Mouse (Mus musculus) midbrain, embryonic 15.5 days (tissue): ENCODE data around the gene Slc25a38. TPM values are rescaled to one million over a fixed set of nuclear protein-coding genes. Genes with fewer than 3 reads are reported as not detected.

Source experiments
- ATAC-seq: fragments of 200-750 bp; cut with Nextera tagmentation; replicated peaks from 2 replicates; pipeline ENCODE4 v1.8.0; 2017; ENCODE audit warnings: moderate TSS enrichment
- H3K27ac ChIP-seq: fragments of 300-500 bp; sonication (generic); 2 replicates; pipeline ENCODE4 v1.5.1; 2015; ENCODE audit warnings: mild to moderate bottlenecking, inconsistent platforms
- H3K27me3 ChIP-seq: fragments of 300-500 bp; sonication (generic); replicated peaks from 2 replicates; pipeline ENCODE4 v1.6.1; 2015; ENCODE audit warnings: inconsistent platforms
- H3K36me3 ChIP-seq: fragments of 300-500 bp; sonication (generic); replicated peaks from 2 replicates; pipeline ENCODE4 v1.6.1; 2015; ENCODE audit warnings: inconsistent platforms
- H3K4me1 ChIP-seq: fragments of 300-500 bp; sonication (generic); 2 replicates; pipeline ENCODE4 v1.6.1; 2015; ENCODE audit warnings: inconsistent platforms
- H3K4me2 ChIP-seq: fragments of 300-500 bp; sonication (generic); 2 replicates; pipeline ENCODE4 v1.6.1; 2015; ENCODE audit warnings: inconsistent platforms, mild to moderate bottlenecking, moderate library complexity
- H3K4me3 ChIP-seq: fragments of 300-500 bp; sonication (generic); 2 replicates; pipeline ENCODE4 v1.5.1; 2015; ENCODE audit warnings: mild to moderate bottlenecking, inconsistent platforms
- H3K9ac ChIP-seq: fragments of 300-500 bp; sonication (generic); 2 replicates; pipeline ENCODE4 v1.6.1; 2015; ENCODE audit warnings: mild to moderate bottlenecking, inconsistent platforms
- H3K9me3 ChIP-seq: fragments of 300-500 bp; sonication (generic); 2 replicates; pipeline ENCODE4 v1.6.1; 2016; ENCODE audit warnings: inconsistent platforms
- whole genome bisulfite sequencing: fragments of 180-500 bp; shearing (Covaris S2); methylation state at CpG from one replicate; pipeline ENCODE4 v1.1.7; 2015; ENCODE audit warnings: mixed read lengths; 5-methylcytosine and 5-hydroxymethylcytosine counted together
- polyA plus RNA-seq: library from polyadenylated mRNA; unstranded; fragments of >200 nt; fragmentation: Nextera tagmentation; extraction: Ambion mirVana; gene quantifications from 2 replicates; pipeline ENCODE4 v1.2.1, GENCODE M21; 2015

The Slc25a38 gene
- polyA plus RNA-seq, 1 experiment from 2014 or later = 41.5 TPM

DNA sequence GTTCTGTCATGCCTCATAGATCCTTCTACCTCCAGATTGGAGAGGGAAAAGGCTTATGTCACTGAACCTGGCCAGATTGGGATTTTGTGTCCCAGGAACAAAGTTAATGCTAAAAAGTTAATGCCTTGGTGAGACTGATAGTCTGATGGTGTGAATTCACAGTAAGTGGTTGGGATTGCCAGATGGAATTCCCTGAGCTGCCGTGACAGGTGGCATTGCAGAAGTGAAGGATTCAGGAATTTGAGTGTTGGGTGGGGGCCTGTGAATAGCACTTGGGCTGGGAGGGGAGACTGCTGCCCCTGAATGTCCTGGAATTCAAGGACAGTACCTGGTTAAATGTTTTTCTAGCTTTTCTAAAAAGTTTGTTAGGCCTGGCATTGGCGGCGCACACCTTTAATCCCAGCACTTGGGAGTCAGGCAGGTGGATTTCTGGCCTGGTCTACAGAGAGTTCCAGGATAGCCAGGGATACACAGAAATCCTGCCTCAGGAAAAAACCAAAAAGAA is 21.7 kb downstream of the Slc25a38 start:
- no peak for ATAC-seq
- peaks cover 24% of the 10 kb centered on the region for H3K36me3 ChIP-seq
- no peak overlapping the region for H3K9ac ChIP-seq
- WGBS = 89% methylated on average over 3 of the region's 3 CpGs
- peaks cover 20% of the 10 kb centered on the region for H3K4me1 ChIP-seq
- H3K27ac ChIP-seq = no peak overlapping the region
- no peak overlapping the region for H3K4me3 ChIP-seq
- no peak overlapping the region for H3K4me2 ChIP-seq
- H3K9me3 ChIP-seq = no peaks in the 10 kb centered on the region
- no peaks in the 10 kb centered on the region for H3K27me3 ChIP-seq

- H3K4me1 ChIP-seq = peaks cover 15% of the 10 kb centered on the region
- H3K4me3 ChIP-seq = no peak overlapping the region
- WGBS = 38% methylated on average over 8 of the region's 8 CpGs
- H3K27me3 ChIP-seq = no peaks in the 10 kb centered on the region
- no peak overlapping the region for H3K27ac ChIP-seq
- H3K9me3 ChIP-seq = no peaks in the 10 kb centered on the region
- H3K4me2 ChIP-seq = no peak overlapping the region
- H3K36me3 ChIP-seq = peaks cover 24% of the 10 kb centered on the region
- ATAC-seq = no peak
- no peak overlapping the region for H3K9ac ChIP-seq
These were observed 23.0 kb downstream of the Slc25a38 start for GRCm38 (mm10) chr9:120132980-120133754.

DNA sequence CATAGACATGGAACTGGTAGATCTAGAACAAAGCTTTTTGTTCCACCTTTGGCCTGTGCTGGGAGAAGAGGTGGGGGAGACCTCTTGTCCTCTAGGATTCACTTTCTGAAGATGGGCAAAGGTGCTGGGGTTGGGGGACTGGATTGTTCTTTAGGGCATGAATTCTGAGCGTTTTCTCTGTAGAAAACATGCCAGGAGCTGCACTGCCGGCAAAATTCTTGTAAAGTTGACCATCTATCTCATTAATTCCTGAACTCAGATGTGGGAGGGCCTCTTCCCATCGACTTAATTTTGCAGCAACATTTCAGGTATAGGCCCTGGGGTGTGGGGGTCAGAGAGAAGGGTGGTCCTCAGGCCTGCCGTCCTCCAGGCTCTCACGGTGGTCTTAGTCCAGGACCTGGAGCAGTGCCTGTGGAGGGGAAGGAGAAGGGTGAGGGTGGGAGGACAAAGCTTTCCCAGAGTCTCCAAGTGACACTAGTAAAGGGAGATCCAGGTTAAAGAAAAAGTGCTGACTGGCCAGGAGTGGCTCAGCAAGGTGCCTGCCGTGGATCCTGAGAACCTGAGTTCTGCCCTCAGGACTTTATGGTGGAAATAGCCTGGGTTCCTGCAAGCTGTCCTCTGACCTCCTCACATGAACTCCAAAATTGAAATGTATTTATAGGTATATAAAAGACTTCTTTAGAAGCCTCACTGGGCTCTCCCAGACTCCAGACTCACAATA is 23.7 kb downstream of the Slc25a38 start:
- Histone ChIP-seq H3K36me3 (peaks cover 24% of the 10 kb centered on the region), H3K4me3 (no peak overlapping the region), H3K27ac (no peak overlapping the region), H3K9ac (no peak overlapping the region), H3K27me3 (no peaks in the 10 kb centered on the region), H3K9me3 (no peaks in the 10 kb centered on the region), H3K4me1 (peaks cover 7% of the 10 kb centered on the region), H3K4me2 (no peak overlapping the region)
- ATAC-seq = no peak
- 61% methylated on average over 6 of the region's 6 CpGs for WGBS

DNA sequence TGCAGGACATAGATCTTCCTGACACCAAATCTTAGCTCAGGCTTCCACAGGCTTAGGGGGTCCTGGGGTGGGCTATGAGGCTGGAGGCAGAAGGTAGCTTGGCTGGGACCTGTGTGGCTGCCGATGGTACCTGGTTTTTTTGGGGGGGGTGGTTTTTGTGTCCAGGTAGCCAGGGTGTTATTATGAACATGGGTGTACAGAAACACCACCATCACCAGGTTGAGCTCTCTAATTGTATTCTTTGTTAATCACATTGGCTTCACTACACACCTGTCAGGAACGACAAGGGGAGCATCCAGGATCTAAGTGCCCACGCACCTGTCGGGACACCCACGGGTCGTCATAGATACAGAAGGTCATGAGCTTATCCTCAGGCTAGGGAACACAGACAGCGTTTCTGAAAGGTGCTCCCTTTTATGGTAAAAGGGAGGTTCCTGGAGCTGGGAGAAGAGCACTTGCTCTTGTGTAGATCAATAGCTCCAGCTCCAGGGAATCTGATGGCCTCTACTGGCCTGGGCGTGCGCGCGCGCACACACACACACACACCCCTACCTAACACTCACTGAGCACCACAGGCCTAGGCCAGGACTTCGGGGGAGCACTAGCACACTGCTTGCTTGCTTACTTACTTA is 24.5 kb downstream of the Slc25a38 start:
- H3K9ac ChIP-seq = no peak overlapping the region
- no peak overlapping the region for H3K4me3 ChIP-seq
- H3K4me1 ChIP-seq = 0 out of 2 replicates have a peak, but pooled peaks cover under 1% of the 10 kb centered on the region
- peaks cover 24% of the 10 kb centered on the region for H3K36me3 ChIP-seq
- no peaks in the 10 kb centered on the region for H3K9me3 ChIP-seq
- 86% methylated on average over 13 of the region's 13 CpGs for WGBS
- no peaks in the 10 kb centered on the region for H3K27me3 ChIP-seq
- no peak; the same call in 1 of the 2 replicates for ATAC-seq
- no peak overlapping the region for H3K4me2 ChIP-seq
- no peak overlapping the region for H3K27ac ChIP-seq

DNA sequence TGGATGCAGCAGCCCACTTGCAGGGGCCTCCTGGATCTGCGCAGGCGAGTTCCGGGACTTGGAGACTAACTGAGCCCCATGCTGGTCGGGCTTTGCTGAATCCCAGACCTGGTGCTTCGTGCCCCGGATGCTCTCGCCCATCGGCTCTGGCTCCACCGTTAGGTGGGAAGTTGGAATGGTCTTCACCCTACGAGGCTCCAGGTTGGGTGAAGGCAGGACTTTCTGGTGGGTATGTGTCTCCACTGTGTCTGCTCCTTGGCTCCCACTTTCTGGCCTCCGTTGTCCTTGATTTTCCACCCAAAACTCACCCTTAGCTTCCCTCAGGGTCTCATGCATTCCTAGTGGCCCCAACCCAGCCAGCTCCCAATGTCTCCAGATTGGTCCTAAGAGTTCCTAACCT is 25.3 kb downstream of the Slc25a38 start:
- no peak overlapping the region for H3K27ac ChIP-seq
- ATAC-seq = no peak
- no peak overlapping the region for H3K4me2 ChIP-seq
- no peaks in the 10 kb centered on the region for H3K4me1 ChIP-seq
- peaks cover 21% of the 10 kb centered on the region for H3K36me3 ChIP-seq
- H3K9ac ChIP-seq = no peak overlapping the region
- WGBS = 90% methylated on average over 11 of the region's 11 CpGs
- no peaks in the 10 kb centered on the region for H3K27me3 ChIP-seq
- H3K9me3 ChIP-seq = no peaks in the 10 kb centered on the region
- no peak overlapping the region for H3K4me3 ChIP-seq

DNA sequence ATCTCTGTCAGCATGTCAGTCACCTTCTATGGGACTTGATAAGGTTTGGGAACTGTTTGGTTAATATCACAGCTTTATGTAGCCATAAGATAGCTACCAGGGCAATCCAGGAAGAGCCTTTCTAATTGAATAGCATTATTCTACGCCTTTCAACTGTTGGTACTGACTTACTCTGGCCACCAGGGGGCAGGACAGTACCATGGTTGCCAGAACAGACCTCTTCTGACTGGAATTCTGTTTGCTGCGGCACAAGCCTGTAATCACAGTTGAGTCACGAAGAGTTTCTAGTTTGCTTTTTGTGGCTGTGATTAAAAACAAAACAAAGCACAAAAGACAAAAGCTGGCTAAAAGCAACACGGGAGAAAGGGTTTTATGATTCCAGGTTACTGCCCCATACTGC is 30.5 kb downstream of the Slc25a38 start:
- Histone ChIP-seq H3K9ac (no peak overlapping the region), H3K36me3 (no peaks in the 10 kb centered on the region), H3K4me1 (no peaks in the 10 kb centered on the region), H3K27ac (no peak overlapping the region), H3K4me2 (no peak overlapping the region), H3K27me3 (no peaks in the 10 kb centered on the region), H3K4me3 (no peak overlapping the region), H3K9me3 (no peaks in the 10 kb centered on the region)
- peak; percentile 75; the same call in 1 of the 2 replicates for ATAC-seq
- 2% methylated on average over 4 of the region's 4 CpGs for WGBS

DNA sequence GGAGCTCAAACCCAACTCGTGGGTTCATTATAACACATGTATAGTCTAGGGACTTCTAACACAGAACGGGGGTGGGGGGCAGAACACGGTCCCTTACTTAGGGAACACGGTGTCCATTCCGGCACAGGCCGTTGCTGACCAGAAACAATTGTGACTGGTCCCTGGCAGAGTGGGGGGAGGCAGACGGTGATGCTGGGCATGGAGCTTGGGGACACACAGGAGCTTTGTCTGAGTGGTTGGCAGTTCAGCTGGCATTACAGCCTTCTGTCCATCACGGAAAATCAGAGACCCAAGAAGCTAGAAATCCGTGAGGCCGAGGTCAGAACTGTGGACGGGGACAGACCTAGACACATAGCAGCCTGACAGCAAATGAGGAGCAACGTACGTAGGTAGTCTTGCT is 34.3 kb downstream of the Slc25a38 start:
- H3K9ac ChIP-seq = no peak overlapping the region
- H3K9me3 ChIP-seq = no peaks in the 10 kb centered on the region
- H3K27me3 ChIP-seq = no peaks in the 10 kb centered on the region
- no peaks in the 10 kb centered on the region for H3K36me3 ChIP-seq
- 83% methylated on average over 13 of the region's 13 CpGs for WGBS
- no peak overlapping the region for H3K27ac ChIP-seq
- no peaks in the 10 kb centered on the region for H3K4me1 ChIP-seq
- no peak overlapping the region for H3K4me3 ChIP-seq
- no peak overlapping the region for H3K4me2 ChIP-seq
- ATAC-seq = no peak

DNA sequence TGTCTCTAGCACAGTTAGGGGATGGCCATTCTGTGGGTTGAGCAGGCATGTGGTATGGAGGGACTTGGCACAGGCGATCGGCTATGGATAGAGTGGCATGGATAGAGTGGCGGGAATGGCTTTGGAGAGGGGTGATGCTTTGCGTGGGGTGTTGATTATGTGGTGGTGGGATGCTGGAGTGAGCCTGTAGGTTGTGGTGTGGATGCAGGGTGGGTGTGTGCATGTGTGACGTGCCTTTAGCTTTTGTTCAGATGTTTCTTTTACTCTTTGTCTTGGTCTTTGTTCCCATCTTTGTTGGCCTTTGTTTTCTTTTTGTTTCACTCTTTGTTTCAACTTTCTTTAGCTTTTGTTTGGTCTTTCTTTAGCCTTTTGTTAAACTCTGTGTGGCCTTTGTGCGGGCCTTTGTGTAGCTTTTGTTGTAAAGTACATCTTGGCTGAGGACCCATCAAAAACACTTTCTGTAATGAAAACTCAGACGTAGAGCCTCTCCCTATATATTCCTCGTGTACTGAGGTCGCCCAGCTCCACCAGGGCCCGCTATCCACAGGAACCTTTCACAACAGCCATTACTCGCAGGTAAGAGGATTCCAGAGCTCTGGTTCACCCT is 39.2 kb downstream of the Slc25a38 start, which contains the start of gene Mobp:
Gene Mobp (plus strand): TSS at position 486 of the 607 bp plus-strand sequence.
- no peaks in the 10 kb centered on the region for H3K4me1 ChIP-seq
- no peaks in the 10 kb centered on the region for H3K36me3 ChIP-seq
- H3K9me3 ChIP-seq = no peaks in the 10 kb centered on the region
- no peak within 1 kb of the TSS for H3K27ac ChIP-seq
- no peak within 1 kb of the TSS for H3K4me2 ChIP-seq
- no peaks in the 10 kb centered on the region for H3K27me3 ChIP-seq
- H3K9ac ChIP-seq = no peak within 1 kb of the TSS
- H3K4me3 ChIP-seq = no peak within 1 kb of the TSS
- no peak for ATAC-seq
- WGBS = 40% methylated on average over 11 of the region's 11 CpGs

- H3K27me3 ChIP-seq = no peaks in the 10 kb centered on the region
- no peak overlapping the region for H3K4me2 ChIP-seq
- H3K4me3 ChIP-seq = no peak overlapping the region
- ATAC-seq = no peak
- H3K9me3 ChIP-seq = no peaks in the 10 kb centered on the region
- H3K27ac ChIP-seq = no peak overlapping the region
- H3K9ac ChIP-seq = no peak overlapping the region
- 72% methylated on average over 5 of the region's 5 CpGs for WGBS
- H3K36me3 ChIP-seq = no peaks in the 10 kb centered on the region
- H3K4me1 ChIP-seq = no peaks in the 10 kb centered on the region
These were observed 41.0 kb downstream of the Slc25a38 start for GRCm38 (mm10) chr9:120151152-120151551.

- Histone ChIP-seq H3K36me3 (no peaks in the 10 kb centered on the region), H3K4me2 (no peak overlapping the region), H3K4me3 (no peak overlapping the region), H3K9me3 (no peaks in the 10 kb centered on the region), H3K4me1 (no peaks in the 10 kb centered on the region), H3K9ac (no peak overlapping the region), H3K27ac (no peak overlapping the region), H3K27me3 (no peaks in the 10 kb centered on the region)
- 74% methylated on average over 12 of the region's 12 CpGs for WGBS
- ATAC-seq = no peak
These were observed 41.8 kb downstream of the Slc25a38 start for GRCm38 (mm10) chr9:120151906-120152399.

DNA sequence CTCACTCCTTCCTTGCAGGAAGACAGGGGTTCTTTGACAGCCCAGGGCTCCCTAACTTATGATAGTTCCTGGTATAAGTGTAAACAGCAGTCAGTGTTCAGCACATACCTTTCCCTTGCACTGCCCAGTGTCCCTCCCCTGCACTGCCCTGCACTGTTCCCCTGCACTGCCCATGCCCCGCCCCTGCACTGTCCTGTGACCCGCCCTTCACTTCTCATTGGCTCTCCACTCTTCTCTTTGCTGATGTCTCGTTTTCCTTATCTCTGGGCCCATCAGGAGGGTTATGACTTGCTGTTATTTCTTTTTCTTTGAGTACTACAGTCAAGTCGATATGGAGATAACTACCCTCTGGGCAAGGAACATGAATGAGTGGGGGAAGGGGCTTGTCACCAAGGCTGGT is 47.9 kb downstream of the Slc25a38 start:
- Histone ChIP-seq H3K27ac (no peak overlapping the region), H3K4me2 (no peak overlapping the region), H3K4me3 (no peak overlapping the region), H3K9ac (no peak overlapping the region), H3K27me3 (no peaks in the 10 kb centered on the region), H3K9me3 (no peaks in the 10 kb centered on the region), H3K4me1 (0 out of 2 replicates have a peak, but pooled peaks cover 3% of the 10 kb centered on the region), H3K36me3 (no peaks in the 10 kb centered on the region)
- ATAC-seq = no peak
- WGBS = 34% methylated on average over 4 of the region's 4 CpGs

- Histone ChIP-seq H3K36me3 (no peaks in the 10 kb centered on the region), H3K27me3 (no peaks in the 10 kb centered on the region), H3K9me3 (no peaks in the 10 kb centered on the region), H3K4me1 (no peaks in the 10 kb centered on the region), H3K9ac (no peak overlapping the region), H3K4me2 (no peak overlapping the region), H3K4me3 (no peak overlapping the region), H3K27ac (no peak overlapping the region)
- ATAC-seq = no peak
- 84% methylated on average over 16 of the region's 16 CpGs for WGBS
These were observed 53.7 kb downstream of the Slc25a38 start for GRCm38 (mm10) chr9:120163862-120164261.
